Mouse (Mus musculus) testis, adult 2 months (tissue): ENCODE results near the gene Top1.

ENCODE experiments used
- CTCF ChIP-seq: fragments of 200-500 bp; IDR thresholded peaks from 2 replicates; pipeline ENCODE4 v1.5.1; 2012; ENCODE audit warnings: low read depth, mild to moderate bottlenecking, inconsistent platforms, low read length, moderate library complexity; ENCODE audit not compliant: control insufficient read depth, insufficient read depth, insufficient replicate concordance
- POLR2A ChIP-seq: fragments of 200-500 bp; IDR thresholded peaks from 2 replicates; pipeline ENCODE4 v1.6.1; 2012; ENCODE audit warnings: low read depth, mild to moderate bottlenecking, inconsistent platforms, low read length, moderate library complexity; ENCODE audit not compliant: control insufficient read depth

DNA sequence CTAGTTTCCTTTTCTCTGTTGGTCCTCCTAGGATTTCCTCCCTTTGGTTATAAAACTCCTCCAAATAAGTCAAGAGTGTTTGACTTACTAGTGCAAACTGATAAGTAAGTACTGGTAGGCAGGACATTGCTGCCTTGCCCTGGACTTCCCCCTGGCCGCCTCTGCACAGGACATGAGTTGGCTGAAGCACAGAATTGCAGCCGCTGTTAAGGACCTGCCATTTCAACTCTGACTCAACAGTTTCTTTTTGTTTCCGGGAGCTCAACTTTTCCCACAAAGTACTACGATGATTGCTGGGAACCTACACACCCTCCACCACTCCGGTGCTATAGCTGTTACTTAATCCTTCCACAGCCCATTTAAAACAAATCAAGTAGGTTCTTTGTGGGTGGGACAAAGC lies 54.6 kb downstream of the Top1 start:
- no peak for TF ChIP-seq CTCF
- TF ChIP-seq POLR2A, result no peak
